Mouse (Mus musculus) bone marrow, adult 2 months (tissue): ENCODE results near the gene Wdr73.

Source experiments
- CTCF ChIP-seq: fragments of 200-500 bp; IDR thresholded peaks from 2 replicates; pipeline ENCODE4 v1.5.1; 2011; ENCODE audit warnings: low read length, control low read depth; ENCODE audit not compliant: control insufficient read depth, insufficient read depth
- POLR2A ChIP-seq: fragments of 200-500 bp; IDR thresholded peaks from 2 replicates; pipeline ENCODE4 v1.6.1; 2011; ENCODE audit warnings: low read depth, mild to moderate bottlenecking, control low read depth, low read length, borderline replicate concordance; ENCODE audit not compliant: control insufficient read depth

- TF ChIP-seq POLR2A (no peak), CTCF (no peak)
Measured at GRCm38 (mm10) chr7:80912496-80912895, 11.4 kb upstream of the Wdr73 start.
